13 mouse cellular contexts compared by ENCODE assay signal in genomic region chr11:120092817-120093591, GRCm38 (mm10). TPM values are rescaled to one million over a fixed set of nuclear protein-coding genes. Genes with fewer than 3 reads are reported as not detected.
A peak's percentile ranks its signal among the peaks of the same experiment; 100 is the strongest.
DNase-seq lines count a peak whose midpoint lies in the region; ATAC-seq and TF ChIP-seq lines count a peak whose summit lies in the region.
"Had no signal": no experiment of that assay in that cellular context is flagged by ENCODE, and none has a peak within 500 bp of the region (broad histone marks: within the 10 kb centered on the region; RNA-seq: fewer than 3 reads in every experiment).

No protein-coding gene starts in this region.

- DNase-seq in kidney, adult 11 months: no peak
- DNase-seq in adrenal gland, adult 2 months: peak; percentile 88
- no peak for DNase-seq in right cerebral cortex, adult 2 months (ENCODE audit: low spot score in 2 of 2)
- no peak for DNase-seq in forebrain, embryonic 14.5 days (ENCODE audit: low spot score)
- no peak for DNase-seq in left cerebral cortex, adult 11 months (ENCODE audit: low spot score)
- DNase-seq: cerebellum, adult 8-10 months; kidney, adult 8-10 months; midbrain, embryonic 14.5 days had no signal

- no peak overlapping the region for H3K4me3 ChIP-seq in kidney, embryonic 16.5 days (ENCODE audit: low read length)
- H3K4me3 ChIP-seq in ES-Bruce4 (ENCODE audit: low read depth, low read length): no peak overlapping the region
- H3K4me3 ChIP-seq in forebrain, embryonic 14.5 days (ENCODE audit: low read depth, low read length): no peak overlapping the region
- H3K4me3 ChIP-seq: embryonic facial prominence, embryonic 12.5 days; liver, embryonic 15.5 days had no signal

- ATAC-seq in kidney, embryonic 16.5 days (ENCODE audit: low FRiP score, low TSS enrichment): 0 out of 2 replicates have a peak, but pooled peaks have one; percentile 16
- peak; percentile 26; the same call in 1 of the 2 replicates for ATAC-seq in megakaryocyte-erythroid progenitor cell, adult 5-6 weeks (replicated peaks; ENCODE audit: low FRiP score, low TSS enrichment, poor library complexity, severe bottlenecking)
- no peak for ATAC-seq in forebrain, embryonic 14.5 days

- no peak for TF ChIP-seq EP300 in ES-Bruce4 (IDR thresholded peaks at IDR 0.05; ENCODE audit: insufficient read depth, low read depth, low read length)

- no peaks in the 10 kb centered on the region for H3K27me3 ChIP-seq in kidney, embryonic 16.5 days (ENCODE audit: insufficient read depth, low read length)
- H3K27me3 ChIP-seq in ES-Bruce4 (ENCODE audit: control insufficient read depth, insufficient read depth, low read length, poor library complexity, severe bottlenecking): no peaks in the 10 kb centered on the region
- H3K27me3 ChIP-seq in forebrain, embryonic 14.5 days (replicated peaks; ENCODE audit: control insufficient read depth, insufficient read depth, low read length): no peaks in the 10 kb centered on the region
- H3K27me3 ChIP-seq: embryonic facial prominence, embryonic 12.5 days; liver, embryonic 15.5 days had no signal

- peaks cover 28% of the 10 kb centered on the region; the same call in 1 of the 2 replicates for H3K36me3 ChIP-seq in kidney, embryonic 16.5 days (ENCODE audit: insufficient read depth, low read length)
- no peaks in the 10 kb centered on the region for H3K36me3 ChIP-seq in ES-Bruce4 (ENCODE audit: control insufficient read depth, insufficient read depth, low read length, poor library complexity, severe bottlenecking)
- peaks cover 62% of the 10 kb centered on the region for H3K36me3 ChIP-seq in forebrain, embryonic 14.5 days (ENCODE audit: control insufficient read depth, insufficient read depth, low read length)

- WGBS in kidney, embryonic 16.5 days: 81% methylated on average over 23 of the region's 23 CpGs
- 76% methylated on average over 23 of the region's 23 CpGs for WGBS in forebrain, embryonic 14.5 days

- no peak for TF ChIP-seq POLR2A in ES-Bruce4 (IDR thresholded peaks at IDR 0.05; ENCODE audit: insufficient read depth, low read length)

- H3K27ac ChIP-seq in kidney, embryonic 16.5 days (ENCODE audit: low read length): no peak overlapping the region
- no peak overlapping the region for H3K27ac ChIP-seq in ES-Bruce4 (ENCODE audit: insufficient read depth, low read length)
- H3K27ac ChIP-seq in forebrain, embryonic 14.5 days (ENCODE audit: low read depth, low read length): no peak overlapping the region
- H3K27ac ChIP-seq: embryonic facial prominence, embryonic 12.5 days; liver, embryonic 15.5 days had no signal

- peak; percentile 45 for TF ChIP-seq CTCF in ES-Bruce4 (IDR thresholded peaks at IDR 0.05; ENCODE audit: low read depth, low read length)

- no peak overlapping the region for H3K9ac ChIP-seq in kidney, embryonic 16.5 days (replicated peaks; ENCODE audit: low read length)
- no peak overlapping the region for H3K9ac ChIP-seq in ES-Bruce4 (ENCODE audit: low read depth, poor library complexity, severe bottlenecking)
- H3K9ac ChIP-seq in forebrain, embryonic 14.5 days (ENCODE audit: low read length): no peak overlapping the region
- H3K9ac ChIP-seq: embryonic facial prominence, embryonic 12.5 days; liver, embryonic 15.5 days had no signal

- H3K4me1 ChIP-seq in kidney, embryonic 16.5 days (ENCODE audit: insufficient read depth, low read length): peaks cover 8% of the 10 kb centered on the region
- peaks cover 2% of the 10 kb centered on the region for H3K4me1 ChIP-seq in ES-Bruce4 (ENCODE audit: control insufficient read depth, insufficient read depth, low read length)
- H3K4me1 ChIP-seq in forebrain, embryonic 14.5 days (ENCODE audit: control insufficient read depth, insufficient read depth, low read length): peaks cover 7% of the 10 kb centered on the region

- no peak overlapping the region for H3K4me2 ChIP-seq in kidney, embryonic 16.5 days (replicated peaks; ENCODE audit: low read depth, low read length)
- no peak overlapping the region for H3K4me2 ChIP-seq in forebrain, embryonic 14.5 days (ENCODE audit: low read length)
- H3K4me2 ChIP-seq: embryonic facial prominence, embryonic 12.5 days; liver, embryonic 15.5 days had no signal

- no peaks in the 10 kb centered on the region for H3K9me3 ChIP-seq in kidney, embryonic 16.5 days (ENCODE audit: low read length)
- no peaks in the 10 kb centered on the region for H3K9me3 ChIP-seq in ES-Bruce4 (replicated peaks; ENCODE audit: control insufficient read depth, insufficient read depth, low read length, poor library complexity, severe bottlenecking)
- H3K9me3 ChIP-seq in forebrain, embryonic 14.5 days (replicated peaks; ENCODE audit: control insufficient read depth, low read length): no peaks in the 10 kb centered on the region
- H3K9me3 ChIP-seq: embryonic facial prominence, embryonic 12.5 days; liver, embryonic 15.5 days had no signal

RNA-seq across cellular contexts. Expression of gene Tepsin, which starts 5.5 kb away (rescaled TPM):
- polyA plus RNA-seq in kidney, embryonic 16.5 days (2015; fragmentation: Nextera tagmentation; extraction: Ambion mirVana): 22.0 and 24.9 TPM in 2 replicates
- polyA plus RNA-seq in ES-Bruce4 (2011; ENCODE audit: insufficient read depth, insufficient read length, low read depth, missing spikeins): 12.2 and 15.6 TPM in 2 replicates
- total RNA-seq in adrenal gland, adult 2 months (2021): 10 to 100 TPM; 10.2 to 14.4 TPM
- 53.9 and 61.2 TPM in 2 replicates for polyA plus RNA-seq in adrenal gland, adult 2 months (2012; rRNA removed)
- 12.8 and 24.1 TPM in 2 replicates for total RNA-seq in megakaryocyte-erythroid progenitor cell, adult 5-6 weeks (2014; fragmentation: Nextera tagmentation)
- 5.0 and 6.0 TPM in 2 replicates for total RNA-seq in megakaryocyte-erythroid progenitor cell, adult 5-6 weeks (2017)
- polyA plus RNA-seq in forebrain, embryonic 14.5 days (2014; fragmentation: Nextera tagmentation; extraction: Ambion mirVana): 12.4 and 14.6 TPM in 2 replicates

RNA-seq across cellular contexts. Expression of gene Ndufaf8, which starts 5.7 kb away (rescaled TPM):
- polyA plus RNA-seq in kidney, embryonic 16.5 days (2015; fragmentation: Nextera tagmentation; extraction: Ambion mirVana): 89.2 and 98.9 TPM in 2 replicates
- 15.3 and 17.2 TPM in 2 replicates for polyA plus RNA-seq in ES-Bruce4 (2011; ENCODE audit: insufficient read depth, insufficient read length, low read depth, missing spikeins)
- total RNA-seq in adrenal gland, adult 2 months (2021): 10 to 100 TPM; 47.5 to 76.2 TPM
- 78.1 and 85.2 TPM in 2 replicates for polyA plus RNA-seq in adrenal gland, adult 2 months (2012; rRNA removed)
- total RNA-seq in megakaryocyte-erythroid progenitor cell, adult 5-6 weeks (2014; fragmentation: Nextera tagmentation): 36.8 and 74.1 TPM in 2 replicates
- total RNA-seq in megakaryocyte-erythroid progenitor cell, adult 5-6 weeks (2017): 21.2 and 41.9 TPM in 2 replicates
- polyA plus RNA-seq in forebrain, embryonic 14.5 days (2014; fragmentation: Nextera tagmentation; extraction: Ambion mirVana): 59.8 and 84.8 TPM in 2 replicates

RNA-seq across cellular contexts. Expression of gene Cep131, which starts 6.4 kb away (rescaled TPM):
- 26.6 and 27.9 TPM in 2 replicates for polyA plus RNA-seq in kidney, embryonic 16.5 days (2015; fragmentation: Nextera tagmentation; extraction: Ambion mirVana)
- polyA plus RNA-seq in ES-Bruce4 (2011; ENCODE audit: insufficient read depth, insufficient read length, low read depth, missing spikeins): 12.2 and 18.7 TPM in 2 replicates
- 100 to 1,000 TPM in 1 of 2 experiments, 10 to 100 TPM in 1; 74.3 to 121 TPM for total RNA-seq in adrenal gland, adult 2 months (2021)
- polyA plus RNA-seq in adrenal gland, adult 2 months (2012; rRNA removed): 33.6 and 50.6 TPM in 2 replicates
- total RNA-seq in megakaryocyte-erythroid progenitor cell, adult 5-6 weeks (2014; fragmentation: Nextera tagmentation): 9.6 and 18.9 TPM in 2 replicates
- total RNA-seq in megakaryocyte-erythroid progenitor cell, adult 5-6 weeks (2017): 18.1 and 22.3 TPM in 2 replicates
- 21.7 and 27.2 TPM in 2 replicates for polyA plus RNA-seq in forebrain, embryonic 14.5 days (2014; fragmentation: Nextera tagmentation; extraction: Ambion mirVana)

RNA-seq across cellular contexts. Expression of gene Aatk, which starts 46.0 kb away (rescaled TPM):
- polyA plus RNA-seq in kidney, embryonic 16.5 days (2015; fragmentation: Nextera tagmentation; extraction: Ambion mirVana): 1.7 and 2.0 TPM in 2 replicates
- 0.81 and 1.6 TPM in 2 replicates for polyA plus RNA-seq in ES-Bruce4 (2011; ENCODE audit: insufficient read depth, insufficient read length, low read depth, missing spikeins)
- 10 to 100 TPM in 1 of 2 experiments, 1 to 10 TPM in 1; 9.9 to 15.5 TPM for total RNA-seq in adrenal gland, adult 2 months (2021)
- polyA plus RNA-seq in adrenal gland, adult 2 months (2012; rRNA removed): 26.3 and 44.1 TPM in 2 replicates
- total RNA-seq in megakaryocyte-erythroid progenitor cell, adult 5-6 weeks (2014; fragmentation: Nextera tagmentation): 0.62 TPM in 1 of 2 replicates, not detected in the other
- not detected in 2 replicates for total RNA-seq in megakaryocyte-erythroid progenitor cell, adult 5-6 weeks (2017)
- 10.9 and 18.3 TPM in 2 replicates for polyA plus RNA-seq in forebrain, embryonic 14.5 days (2014; fragmentation: Nextera tagmentation; extraction: Ambion mirVana)

RNA-seq across cellular contexts. Expression of gene Slc38a10, which starts 58.1 kb away (rescaled TPM):
- polyA plus RNA-seq in kidney, embryonic 16.5 days (2015; fragmentation: Nextera tagmentation; extraction: Ambion mirVana): 132 and 133 TPM in 2 replicates
- polyA plus RNA-seq in ES-Bruce4 (2011; ENCODE audit: insufficient read depth, insufficient read length, low read depth, missing spikeins): 44.0 and 50.3 TPM in 2 replicates
- 100 to 1,000 TPM; 119 to 148 TPM for total RNA-seq in adrenal gland, adult 2 months (2021)
- polyA plus RNA-seq in adrenal gland, adult 2 months (2012; rRNA removed): 132 and 146 TPM in 2 replicates
- total RNA-seq in megakaryocyte-erythroid progenitor cell, adult 5-6 weeks (2014; fragmentation: Nextera tagmentation): 47.0 and 56.6 TPM in 2 replicates
- total RNA-seq in megakaryocyte-erythroid progenitor cell, adult 5-6 weeks (2017): 33.2 and 37.4 TPM in 2 replicates
- 53.6 and 72.5 TPM in 2 replicates for polyA plus RNA-seq in forebrain, embryonic 14.5 days (2014; fragmentation: Nextera tagmentation; extraction: Ambion mirVana)
